Mouse (Mus musculus) C2C12 (cell line): ENCODE data around the gene Jade3.

Source experiments
- CEBPB ChIP-seq: IDR thresholded peaks from one replicate; pipeline ENCODE4 v1.6.1; 2011; ENCODE audit warnings: low read depth, mild to moderate bottlenecking, control low read depth, moderate library complexity
- CTCF ChIP-seq: IDR thresholded peaks from one replicate; pipeline ENCODE4 v1.5.1; 2011; ENCODE audit not compliant: control insufficient read depth, insufficient read depth, insufficient read length
- MYOD1 ChIP-seq: IDR thresholded peaks from one replicate; pipeline ENCODE4 v1.6.1; 2011; ENCODE audit warnings: low read depth; ENCODE audit not compliant: control insufficient read depth, insufficient read length
- MYOG ChIP-seq: IDR thresholded peaks from one replicate; pipeline ENCODE4 v1.6.1; 2011; ENCODE audit not compliant: control insufficient read depth, insufficient read length; ENCODE audit errors: extremely low read depth

GRCm38 (mm10) chrX:20532621-20533020, 107.1 kb downstream of the Jade3 start:
- TF ChIP-seq CTCF: no peak
- no peak for TF ChIP-seq CEBPB
- no peak for TF ChIP-seq MYOG
- TF ChIP-seq MYOD1: no peak
